Mouse (Mus musculus): ENCODE results near the gene Luzp2.

Luzp2 gene

GRCm38 (mm10) chr7:54835372-54835851, at the start of gene Luzp2:
Gene Luzp2 (plus strand): TSS chr7:54835498.
- DNase-seq (ENCODE audit: low spot score in 2 of 2), result no peak

- DNase-seq (ENCODE audit: low spot score in 2 of 2), result no peak
These were observed 47.8 kb upstream of the Luzp2 start for GRCm38 (mm10) chr7:54787456-54787855.

GRCm38 (mm10) chr7:54818606-54819005, 16.7 kb upstream of the Luzp2 start:
- no peak for DNase-seq (ENCODE audit: low spot score in 2 of 2)

GRCm38 (mm10) chr7:54828751-54829150, 6.5 kb upstream of the Luzp2 start:
- no peak for DNase-seq (ENCODE audit: low spot score in 2 of 2)

GRCm38 (mm10) chr7:54835911-54836352, 634 bp downstream of the Luzp2 start:
- DNase-seq (ENCODE audit: low spot score in 2 of 2), result no peak

- DNase-seq (ENCODE audit: low spot score in 2 of 2), result no peak
These were observed 1.1 kb downstream of the Luzp2 start for GRCm38 (mm10) chr7:54836437-54836836.

GRCm38 (mm10) chr7:54842807-54843335, 7.6 kb downstream of the Luzp2 start:
- no peak for DNase-seq (ENCODE audit: low spot score in 2 of 2)

GRCm38 (mm10) chr7:54845875-54846691, 10.8 kb downstream of the Luzp2 start:
- DNase-seq (ENCODE audit: low spot score in 2 of 2), result no peak

GRCm38 (mm10) chr7:54846692-54847020, 11.4 kb downstream of the Luzp2 start:
- DNase-seq (ENCODE audit: low spot score in 2 of 2), result no peak

GRCm38 (mm10) chr7:54852860-54853259, 17.6 kb downstream of the Luzp2 start:
- DNase-seq (ENCODE audit: low spot score in 2 of 2), result no peak

GRCm38 (mm10) chr7:54861230-54861856, 26.0 kb downstream of the Luzp2 start:
- DNase-seq (ENCODE audit: low spot score in 2 of 2), result no peak

- no peak for DNase-seq (ENCODE audit: low spot score in 2 of 2)
These were observed 43.8 kb downstream of the Luzp2 start for GRCm38 (mm10) chr7:54878928-54879644.

- no peak for DNase-seq (ENCODE audit: low spot score in 2 of 2)
These were observed 58.7 kb downstream of the Luzp2 start for GRCm38 (mm10) chr7:54893709-54894627.

- DNase-seq (ENCODE audit: low spot score in 2 of 2), result no peak
These were observed 63.3 kb downstream of the Luzp2 start for GRCm38 (mm10) chr7:54898589-54898988.

- no peak for DNase-seq (ENCODE audit: low spot score in 2 of 2)
These were observed 74.7 kb downstream of the Luzp2 start for GRCm38 (mm10) chr7:54909958-54910357.

GRCm38 (mm10) chr7:54914030-54914429, 78.7 kb downstream of the Luzp2 start:
- DNase-seq (ENCODE audit: low spot score in 2 of 2), result no peak

- no peak for DNase-seq (ENCODE audit: low spot score in 2 of 2)
These were observed 86.7 kb downstream of the Luzp2 start for GRCm38 (mm10) chr7:54921991-54922390.

- DNase-seq (ENCODE audit: low spot score in 2 of 2), result no peak
These were observed 121.5 kb downstream of the Luzp2 start for GRCm38 (mm10) chr7:54956759-54957158.

GRCm38 (mm10) chr7:54962678-54963077, 127.4 kb downstream of the Luzp2 start:
- DNase-seq (ENCODE audit: low spot score in 2 of 2), result no peak

GRCm38 (mm10) chr7:54977372-54977771, 142.1 kb downstream of the Luzp2 start:
- no peak for DNase-seq (ENCODE audit: low spot score in 2 of 2)

- DNase-seq (ENCODE audit: low spot score in 2 of 2), result no peak
These were observed 145.3 kb downstream of the Luzp2 start for GRCm38 (mm10) chr7:54980585-54980984.
